Mouse (Mus musculus): ENCODE data around the gene Pkp4.
"Not testable (repeated sequence)": the region's sequence is repeated elsewhere in the genome, so short reads cannot be mapped to it uniquely, and the experiment has no call there.

Pkp4 gene

DNA sequence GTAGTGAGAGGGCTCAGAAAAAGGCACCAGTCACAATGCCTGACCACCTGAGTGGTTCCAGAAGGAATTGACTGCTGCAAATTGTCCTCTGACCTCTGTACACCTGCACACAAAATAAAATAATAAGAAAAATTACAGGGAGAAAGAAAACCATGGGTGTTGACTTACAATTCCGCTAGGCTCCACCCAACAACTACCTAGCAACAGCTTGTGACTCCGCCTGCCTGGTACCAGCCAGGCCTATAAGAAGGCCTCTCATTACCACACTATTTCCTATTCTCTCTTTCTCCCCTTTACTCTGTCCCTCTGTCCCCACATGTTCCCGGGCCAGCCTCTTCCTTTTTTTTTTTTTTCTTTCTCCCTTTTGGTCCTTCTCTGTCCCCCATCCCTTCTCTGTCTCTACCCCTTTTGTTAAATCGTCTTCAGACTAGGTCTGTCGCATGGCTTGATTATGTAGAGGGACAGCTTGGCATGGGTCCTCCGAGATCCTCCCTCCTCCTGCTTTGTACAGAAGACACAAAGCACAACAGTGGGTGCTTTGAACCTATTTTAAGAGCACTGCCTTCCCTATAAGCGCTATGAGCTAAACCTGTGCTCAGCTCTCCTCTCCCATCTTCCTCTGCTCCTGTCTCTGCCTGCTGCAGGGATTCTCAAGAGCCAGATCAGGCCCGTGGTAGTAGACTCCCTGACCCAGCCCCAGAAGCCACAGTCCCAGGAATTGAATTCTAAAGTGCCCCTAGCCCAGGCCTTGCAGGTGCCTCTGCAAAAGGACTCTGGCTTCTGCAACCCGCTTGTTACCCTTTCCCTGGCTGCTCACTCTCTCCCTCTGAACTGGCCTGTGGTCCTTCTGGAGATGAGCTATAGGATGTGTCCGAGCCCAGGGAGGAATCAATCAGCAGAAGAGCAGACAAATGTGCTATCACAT lies 223.5 kb downstream of the Pkp4 start:
- DNase-seq, result no peak

DNA sequence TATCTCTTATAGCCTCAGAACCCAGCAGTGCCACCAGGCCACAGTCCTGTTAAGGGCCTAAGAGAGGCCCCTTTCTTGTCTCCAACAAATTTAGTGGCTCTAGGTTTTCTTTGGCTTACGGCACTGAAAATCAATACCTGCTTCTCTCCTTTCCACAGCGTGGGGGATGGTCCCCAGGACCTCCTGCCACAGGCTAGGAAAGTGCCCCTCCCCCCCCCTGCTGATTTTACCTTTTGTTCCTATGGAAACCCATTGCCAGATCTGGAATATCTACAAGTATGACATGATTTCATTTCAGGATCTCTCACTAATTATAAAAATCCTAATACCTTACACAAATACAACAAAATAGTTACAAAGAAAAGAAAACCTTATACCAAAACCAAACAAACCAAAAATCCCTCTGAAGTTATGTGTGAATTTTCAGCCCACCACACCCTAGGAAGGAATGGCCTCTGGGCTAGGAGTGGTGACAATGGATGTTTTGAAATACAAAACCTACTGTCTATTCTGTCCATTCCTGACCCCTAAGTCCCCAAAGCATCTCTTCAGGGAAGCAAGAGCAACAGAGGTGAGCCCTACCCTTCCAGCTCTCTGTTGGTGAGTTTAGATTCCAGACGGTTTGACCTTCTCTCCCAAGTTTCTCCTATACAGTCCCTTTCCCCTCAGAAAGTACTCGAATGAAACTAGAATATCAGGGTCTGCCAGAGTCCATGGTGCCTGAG lies 224.7 kb downstream of the Pkp4 start:
- no peak for DNase-seq

- no peak for DNase-seq
Observed at GRCm38 (mm10) chr2:59389971-59390370, 229.3 kb downstream of the Pkp4 start.

- DNase-seq, result no peak
Observed at GRCm38 (mm10) chr2:59393177-59393576, 232.5 kb downstream of the Pkp4 start.

GRCm38 (mm10) chr2:59394651-59395050 lies 234.0 kb downstream of the Pkp4 start:
- no peak for DNase-seq

DNA sequence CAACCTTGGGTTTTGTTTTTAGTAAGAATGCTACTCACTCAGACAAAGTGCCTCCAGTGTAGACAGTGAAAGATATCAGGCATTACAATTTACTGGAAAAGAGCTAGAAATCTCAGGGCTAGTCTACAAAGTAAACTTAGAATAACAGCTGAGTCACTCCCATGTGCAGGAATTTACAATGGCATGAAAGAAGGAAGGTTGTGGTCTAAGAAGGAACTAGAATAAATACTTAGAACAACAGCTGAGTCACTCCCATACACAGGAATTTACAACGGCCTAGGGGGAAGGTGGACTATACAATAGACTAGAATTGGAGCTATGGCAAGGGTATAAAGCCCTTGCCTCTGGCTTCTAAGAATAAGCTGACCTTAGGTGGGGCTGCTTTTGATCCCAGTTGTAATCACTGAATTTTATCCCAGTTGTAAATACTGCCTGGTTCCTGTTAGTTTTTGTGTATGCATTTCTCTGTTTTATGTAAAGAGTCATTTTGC lies 234.6 kb downstream of the Pkp4 start:
- DNase-seq, result not testable (repeated sequence)

- DNase-seq, result no peak
Observed at GRCm38 (mm10) chr2:59396555-59396954, 235.9 kb downstream of the Pkp4 start.

- DNase-seq, result no peak
Observed at GRCm38 (mm10) chr2:59397531-59397930, 236.9 kb downstream of the Pkp4 start.

GRCm38 (mm10) chr2:59400901-59401378 lies 240.3 kb downstream of the Pkp4 start:
- DNase-seq, result no peak

- no peak for DNase-seq
Observed at GRCm38 (mm10) chr2:59401841-59402461, 241.3 kb downstream of the Pkp4 start.

DNA sequence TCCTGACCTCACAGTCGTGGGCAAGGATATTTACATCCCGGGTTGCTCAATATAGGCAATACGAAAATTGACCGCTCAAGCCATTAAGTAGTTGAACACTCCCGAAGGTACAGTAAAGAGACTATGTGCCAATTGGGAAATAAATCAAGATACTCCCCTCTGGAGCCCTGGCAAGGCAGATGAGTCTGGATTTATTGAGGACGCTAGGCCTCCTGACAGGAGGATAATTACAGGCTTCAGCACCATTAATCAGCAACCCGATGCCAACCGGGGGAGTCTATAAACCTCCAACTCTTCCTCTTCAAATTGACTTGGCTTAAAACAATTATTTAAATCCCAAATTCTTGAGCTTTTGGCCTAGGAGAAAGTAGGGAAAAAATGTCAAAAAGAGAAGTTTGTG lies 243.4 kb downstream of the Pkp4 start:
- DNase-seq, result no peak
